Mouse (Mus musculus) CH12.LX (cell line): ENCODE measurements around the gene Stk38l. TPM values are rescaled to one million over a fixed set of nuclear protein-coding genes. Genes with fewer than 3 reads are reported as not detected.

Source experiments
- DNase-seq: peaks from one replicate; pipeline ENCODE4 v3.0.0-alpha.2; 2013; ENCODE audit errors: extremely low read depth
- H3K27ac ChIP-seq: 2 replicates; pipeline ENCODE4 v1.5.1; 2012; ENCODE audit warnings: low read depth, mild to moderate bottlenecking, control low read depth, moderate library complexity; ENCODE audit not compliant: insufficient read depth
- H3K27me3 ChIP-seq: replicated peaks from 2 replicates; pipeline ENCODE3; 2012; ENCODE audit warnings: inconsistent platforms
- H3K36me3 ChIP-seq, 2 experiments: replicated peaks in 1 of 2; 2 replicates each; pipeline versions ENCODE3 to v1.6.1; 2012; ENCODE audit warnings: inconsistent platforms in 1 of 2, low read length in 1 of 2, mild to moderate bottlenecking in 1 of 2, mixed read lengths in 1 of 2, moderate library complexity in 1 of 2; ENCODE audit not compliant: control insufficient read depth in 1 of 2, insufficient read depth in 1 of 2
- H3K4me1 ChIP-seq, 2 experiments: 2 replicates each; pipeline ENCODE4 v1.6.1; 2012; ENCODE audit warnings: inconsistent platforms in 1 of 2, moderate library complexity in 1 of 2; ENCODE audit not compliant: insufficient read depth in 2 of 2, control insufficient read depth in 1 of 2
- H3K4me2 ChIP-seq: 2 replicates; pipeline ENCODE4 v1.6.1; 2012; ENCODE audit warnings: low read depth, mild to moderate bottlenecking, control low read depth; ENCODE audit not compliant: poor library complexity, insufficient read depth, severe bottlenecking
- H3K4me3 ChIP-seq, 3 experiments: fragments of 150-350 bp in 1 of 3; sonication (generic) in 1 of 3; replicated peaks in 1 of 3; 2 replicates each; pipeline versions ENCODE3 to v1.5.1; 2011 to 2012; ENCODE audit warnings: low read depth in 2 of 3, low read length in 2 of 3, mild to moderate bottlenecking in 2 of 3, moderate library complexity in 2 of 3, control low read depth in 1 of 3, improper control_type of control experiment in 1 of 3, inconsistent platforms in 1 of 3, mixed read lengths in 1 of 3; ENCODE audit not compliant: poor library complexity in 1 of 3
- H3K79me2 ChIP-seq: replicated peaks from 2 replicates; pipeline ENCODE4 v1.6.1; 2012; ENCODE audit warnings: mild to moderate bottlenecking, moderate library complexity; ENCODE audit not compliant: control insufficient read depth, poor library complexity, insufficient read depth, severe bottlenecking; ENCODE audit errors: extremely low read depth
- H3K9ac ChIP-seq: 2 replicates; pipeline ENCODE4 v1.6.1; 2012; ENCODE audit warnings: low read depth, mild to moderate bottlenecking, control low read depth, moderate library complexity; ENCODE audit not compliant: insufficient read depth
- H3K9me3 ChIP-seq: replicated peaks from 2 replicates; pipeline ENCODE3; 2012; ENCODE audit warnings: low read length, inconsistent platforms, mixed read lengths
- CHD1 ChIP-seq: IDR thresholded peaks from 2 replicates; pipeline ENCODE4 v1.6.1; 2012; ENCODE audit warnings: low read depth, low read length, improper control_type of control experiment, inconsistent platforms
- CHD2 ChIP-seq: IDR thresholded peaks from 2 replicates; pipeline ENCODE4 v1.6.1; 2011; ENCODE audit warnings: low read length, improper control_type of control experiment
- CTCF ChIP-seq, 2 experiments: IDR thresholded peaks in 1 of 2; conservative IDR thresholded peaks in 1 of 2; 2 replicates each; pipeline ENCODE4 v1.5.1; 2011 to 2012; ENCODE audit warnings: low read depth in 2 of 2, low read length in 2 of 2, improper control_type of control experiment in 1 of 2, inconsistent platforms in 1 of 2, mild to moderate bottlenecking in 1 of 2, moderate library complexity in 1 of 2
- ELF1 ChIP-seq: IDR thresholded peaks from 2 replicates; pipeline ENCODE4 v1.6.1; 2014; ENCODE audit warnings: low read depth, mild to moderate bottlenecking, inconsistent platforms, low read length, improper control_type of control experiment
- EP300 ChIP-seq: IDR thresholded peaks from 2 replicates; pipeline ENCODE4 v1.6.1; 2011; ENCODE audit warnings: low read length, improper control_type of control experiment
- ETS1 ChIP-seq: conservative IDR thresholded peaks from 2 replicates; pipeline ENCODE4 v1.6.1; 2012; ENCODE audit warnings: low read depth, mild to moderate bottlenecking, inconsistent platforms, low read length, improper control_type of control experiment, moderate library complexity
- HCFC1 ChIP-seq: IDR thresholded peaks from 2 replicates; pipeline ENCODE4 v1.6.1; 2012; ENCODE audit warnings: low read depth, mild to moderate bottlenecking, inconsistent platforms, low read length, improper control_type of control experiment
- IRF4 ChIP-seq: IDR thresholded peaks from 2 replicates; pipeline ENCODE4 v1.6.1; 2014; ENCODE audit warnings: low read depth, mild to moderate bottlenecking, inconsistent platforms, low read length, improper control_type of control experiment
- JUN ChIP-seq: IDR thresholded peaks from 2 replicates; pipeline ENCODE4 v1.6.1; 2011; ENCODE audit warnings: low read depth, mild to moderate bottlenecking, low read length, improper control_type of control experiment, moderate library complexity; ENCODE audit not compliant: insufficient read depth
- JUND ChIP-seq: conservative IDR thresholded peaks from 2 replicates; pipeline ENCODE4 v1.6.1; 2011; ENCODE audit warnings: low read depth, low read length, improper control_type of control experiment
- KAT2A ChIP-seq: IDR thresholded peaks from 2 replicates; pipeline ENCODE4 v1.6.1; 2012; ENCODE audit warnings: low read length, improper control_type of control experiment, inconsistent platforms; ENCODE audit not compliant: insufficient replicate concordance
- MAFK ChIP-seq: IDR thresholded peaks from 2 replicates; pipeline ENCODE4 v1.6.1; 2011; ENCODE audit warnings: low read length, improper control_type of control experiment; ENCODE audit not compliant: insufficient replicate concordance
- MAX ChIP-seq: IDR thresholded peaks from 2 replicates; pipeline ENCODE4 v1.6.1; 2011; ENCODE audit warnings: low read length, improper control_type of control experiment
- MEF2A ChIP-seq: IDR thresholded peaks from 2 replicates; pipeline ENCODE4 v1.6.1; 2014; ENCODE audit warnings: low read depth, mild to moderate bottlenecking, inconsistent platforms, low read length, improper control_type of control experiment, borderline replicate concordance
- MXI1 ChIP-seq: IDR thresholded peaks from 2 replicates; pipeline ENCODE4 v1.6.1; 2011; ENCODE audit warnings: mild to moderate bottlenecking, low read depth, low read length, improper control_type of control experiment
- MYC ChIP-seq: IDR thresholded peaks from 2 replicates; pipeline ENCODE4 v1.6.1; 2011; ENCODE audit warnings: low read depth, mild to moderate bottlenecking, improper control_type of control experiment, low read length
- NELFE ChIP-seq: IDR thresholded peaks from 2 replicates; pipeline ENCODE4 v1.6.1; 2011; ENCODE audit warnings: low read depth, low read length, improper control_type of control experiment
- NRF1 ChIP-seq: IDR thresholded peaks from 2 replicates; pipeline ENCODE4 v1.6.1; 2014; ENCODE audit warnings: low read depth, mild to moderate bottlenecking, inconsistent platforms, low read length, improper control_type of control experiment, moderate library complexity
- RAD21 ChIP-seq: IDR thresholded peaks from 2 replicates; pipeline ENCODE4 v1.6.1; 2011; ENCODE audit warnings: low read depth, mild to moderate bottlenecking, low read length, improper control_type of control experiment, moderate library complexity
- RCOR1 ChIP-seq: conservative IDR thresholded peaks from 2 replicates; pipeline ENCODE4 v1.6.1; 2012; ENCODE audit warnings: low read depth, mild to moderate bottlenecking, inconsistent platforms, low read length, improper control_type of control experiment
- SIN3A ChIP-seq: IDR thresholded peaks from 2 replicates; pipeline ENCODE4 v1.6.1; 2012; ENCODE audit warnings: low read length, improper control_type of control experiment, inconsistent platforms
- SMC3 ChIP-seq: IDR thresholded peaks from 2 replicates; pipeline ENCODE4 v1.6.1; 2011; ENCODE audit warnings: low read depth, low read length, improper control_type of control experiment
- TBP ChIP-seq: conservative IDR thresholded peaks from 2 replicates; pipeline ENCODE4 v1.6.1; 2011; ENCODE audit warnings: low read depth, low read length, improper control_type of control experiment
- TCF12 ChIP-seq: IDR thresholded peaks from 2 replicates; pipeline ENCODE4 v1.6.1; 2014; ENCODE audit warnings: low read depth, mild to moderate bottlenecking, inconsistent platforms, low read length, improper control_type of control experiment
- USF2 ChIP-seq: conservative IDR thresholded peaks from 2 replicates; pipeline ENCODE4 v1.6.1; 2011; ENCODE audit warnings: low read depth, low read length, improper control_type of control experiment
- ZC3H11A ChIP-seq: IDR thresholded peaks from 2 replicates; pipeline ENCODE4 v1.6.1; 2012; ENCODE audit warnings: low read depth, mild to moderate bottlenecking, inconsistent platforms, low read length, improper control_type of control experiment
- ZKSCAN1 ChIP-seq: IDR thresholded peaks from 2 replicates; pipeline ENCODE4 v1.6.1; 2012; ENCODE audit warnings: low read depth, inconsistent platforms, low read length, improper control_type of control experiment, borderline replicate concordance
- ZMIZ1 ChIP-seq: IDR thresholded peaks from 2 replicates; pipeline ENCODE4 v1.6.1; 2012; ENCODE audit warnings: low read depth, mild to moderate bottlenecking, inconsistent platforms, low read length, improper control_type of control experiment
- ZNF384 ChIP-seq: IDR thresholded peaks from 2 replicates; pipeline ENCODE4 v1.6.1; 2012; ENCODE audit warnings: low read depth, low read length, improper control_type of control experiment, inconsistent platforms
- dilution Hi-C: fragments of 300-500 bp; cut with MboI; formaldehyde crosslinking; loops from 2 replicates; pipeline ENCODE4 v1.14.3; 2020; ENCODE audit warnings: low sequenced_read_pairs; ENCODE audit not compliant: extremely low pct_unique_long_range_greater_than_20kb, extremely low pct_ligation_motif_present
- in situ Hi-C: fragments of 300-500 bp; cut with MboI; formaldehyde crosslinking; loops from 3 replicates; pipeline ENCODE4 v1.14.3; 2019; ENCODE audit warnings: low sequenced_read_pairs, low pct_ligation_motif_present, low pct_unique_long_range_greater_than_20kb, mixed read lengths
- polyA plus RNA-seq: library from polyadenylated mRNA; unstranded; fragments of >175 nt; gene quantifications from 2 replicates; pipeline ENCODE4 v1.2.1, GENCODE M21; 2012; ENCODE audit warnings: low read depth; ENCODE audit not compliant: insufficient read length
- total RNA-seq, 2 experiments: library from RNA; depleted of rRNA; stranded (reverse); fragments of 300-350 nt in 1 of 2; fragments of >200 nt in 1 of 2; gene quantifications; 2 replicates each; pipeline ENCODE4 v1.2.3; 2012 to 2014

Gene Stk38l
- total and polyA plus RNA-seq, 3 experiments: 3.8 to 5.2 (median 4.7) TPM

- dilution Hi-C loops: no loop called here
- DNase-seq: no peak
- no peak overlapping the region for H3K4me3 ChIP-seq
- TF ChIP-seq HCFC1 (no peak), JUN (no peak), MAFK (no peak), SIN3A (no peak), KAT2A (no peak), TBP (no peak), NRF1 (no peak), CHD2 (no peak), ELF1 (no peak), RCOR1 (no peak), SMC3 (no peak)
- H3K27me3 ChIP-seq: no peaks in the 10 kb centered on the region
- H3K9ac ChIP-seq: no peak overlapping the region
- no peaks in the 10 kb centered on the region for H3K9me3 ChIP-seq
- in situ Hi-C loops: loop anchor here (25.0 kb wide), 1 partner anchor 358 kb away; no protein-coding TSS in a partner anchor
- no peaks in the 10 kb centered on the region for H3K79me2 ChIP-seq
- peak overlapping the region; percentile 1; the same call in 1 of the 2 replicates for H3K27ac ChIP-seq
- peaks cover 26 to 41% of the 10 kb centered on the region in 2 experiments for H3K36me3 ChIP-seq
- no peak overlapping the region for H3K4me2 ChIP-seq
- peaks cover 18 to 44% of the 10 kb centered on the region in 2 experiments for H3K4me1 ChIP-seq
These were observed 45.4 kb downstream of the Stk38l start for GRCm38 (mm10) chr6:146770005-146770745.

GRCm38 (mm10) chr6:146770808-146771207 is 46.0 kb downstream of the Stk38l start:
- dilution Hi-C loops: no loop called here
- H3K27me3 ChIP-seq: no peaks in the 10 kb centered on the region
- peaks cover 18 to 44% of the 10 kb centered on the region in 2 experiments for H3K4me1 ChIP-seq
- H3K36me3 ChIP-seq: peaks cover 26 to 43% of the 10 kb centered on the region in 2 experiments
- no peaks in the 10 kb centered on the region for H3K79me2 ChIP-seq
- H3K9ac ChIP-seq: no peak overlapping the region
- no peaks in the 10 kb centered on the region for H3K9me3 ChIP-seq
- H3K27ac ChIP-seq: no peak overlapping the region
- H3K4me2 ChIP-seq: no peak overlapping the region
- no peak overlapping the region for H3K4me3 ChIP-seq
- TF ChIP-seq NRF1: no peak
- no peak for TF ChIP-seq ZNF384
- TF ChIP-seq MEF2A: peak; percentile 44; the same call in 1 of the 2 replicates
- no peak for TF ChIP-seq MAX
- no peak for TF ChIP-seq HCFC1
- TF ChIP-seq RAD21: no peak
- no peak for TF ChIP-seq CHD2
- no peak for TF ChIP-seq MYC
- no peak for TF ChIP-seq NELFE
- no peak for TF ChIP-seq ZKSCAN1
- TF ChIP-seq JUN: no peak
- TF ChIP-seq TCF12: peak; percentile 51
- no peak for TF ChIP-seq ZMIZ1
- peak; percentile 44 for TF ChIP-seq ETS1
- TF ChIP-seq EP300: peak; percentile 50; the same call in 1 of the 2 replicates
- TF ChIP-seq ELF1: no peak
- no peak for TF ChIP-seq ZC3H11A
- no peak for TF ChIP-seq MXI1
- no peak for TF ChIP-seq CHD1
- peak; percentile 70 for TF ChIP-seq IRF4
- TF ChIP-seq JUND: no peak
- no peak for TF ChIP-seq CTCF (conservative IDR thresholded peaks at IDR 0.05 in 1 of 2, IDR thresholded peaks at IDR 0.05 in 1 of 2; ENCODE audit: low read depth in 2 of 2, low read length in 2 of 2)
- TF ChIP-seq USF2: no peak
- DNase-seq: no peak
- in situ Hi-C loops: loop anchor here (25.0 kb wide), 1 partner anchor 359 kb away; no protein-coding TSS in a partner anchor
